Mouse (Mus musculus): ENCODE results near the gene Bahcc1.

- TF ChIP-seq NANOG (IDR thresholded peaks at IDR 0.05; ENCODE audit: borderline replicate concordance, low read length) (no peak), CTCF (conservative IDR thresholded peaks at IDR 0.05; ENCODE audit: low read length) (peak; percentile 77)
Measured at GRCm38 (mm10) chr11:120280281-120280773, 47.6 kb downstream of the Bahcc1 start.

Data from E14TG2a.4 (cell line).